Mouse (Mus musculus) embryonic facial prominence, embryonic 14.5 days (tissue): ENCODE results near the gene Slc22a14. TPM values are rescaled to one million over a fixed set of nuclear protein-coding genes. Genes with fewer than 3 reads are reported as not detected.

Experiments used
- ATAC-seq: fragments of 200-750 bp; cut with Nextera tagmentation; 2 replicates; pipeline ENCODE4 v1.8.0; 2017; ENCODE audit warnings: low read depth, moderate number of reproducible peaks, moderate TSS enrichment
- DNase-seq: peaks from one replicate; pipeline ENCODE4 v3.0.0-alpha.2; 2015; ENCODE audit warnings: low spot score
- H3K27ac ChIP-seq: fragments of 300-500 bp; sonication (generic); replicated peaks from 2 replicates; pipeline ENCODE4 v1.5.1; 2014; ENCODE audit warnings: low read depth, mild to moderate bottlenecking, low read length, moderate library complexity
- H3K27me3 ChIP-seq: fragments of 300-500 bp; sonication (generic); replicated peaks from 2 replicates; pipeline ENCODE4 v1.6.1; 2014; ENCODE audit warnings: low read length; ENCODE audit not compliant: control insufficient read depth, insufficient read depth
- H3K36me3 ChIP-seq: fragments of 300-500 bp; sonication (generic); 2 replicates; pipeline ENCODE4 v1.6.1; 2014; ENCODE audit warnings: low read length, mixed read lengths; ENCODE audit not compliant: control insufficient read depth, insufficient read depth
- H3K4me1 ChIP-seq: fragments of 300-500 bp; sonication (generic); 2 replicates; pipeline ENCODE4 v1.6.1; 2014; ENCODE audit warnings: antibody characterized with exemption, low read length; ENCODE audit not compliant: control insufficient read depth, insufficient read depth
- H3K4me2 ChIP-seq: fragments of 300-500 bp; sonication (generic); 2 replicates; pipeline ENCODE4 v1.6.1; 2014; ENCODE audit warnings: low read depth, mild to moderate bottlenecking, low read length, moderate library complexity, mixed read lengths
- H3K4me3 ChIP-seq: fragments of 300-500 bp; sonication (generic); 2 replicates; pipeline ENCODE4 v1.5.1; 2014; ENCODE audit warnings: low read depth, mild to moderate bottlenecking, low read length
- H3K9ac ChIP-seq: fragments of 300-500 bp; sonication (generic); 2 replicates; pipeline ENCODE4 v1.6.1; 2014; ENCODE audit warnings: low read depth, mild to moderate bottlenecking, low read length, moderate library complexity, mixed read lengths
- H3K9me3 ChIP-seq: fragments of 300-500 bp; sonication (generic); 2 replicates; pipeline ENCODE4 v1.6.1; 2016; ENCODE audit warnings: low read length; ENCODE audit not compliant: control insufficient read depth
- WGBS: fragments of 180-500 bp; shearing (Covaris S2); extraction: QIAGEN DNeasy Blood & Tissue Kit; methylation state at CpG from one replicate; pipeline ENCODE4 v1.1.7; 2014; 5-methylcytosine and 5-hydroxymethylcytosine counted together
- polyA plus RNA-seq: library from polyadenylated mRNA; unstranded; fragments of >200 nt; fragmentation: Nextera tagmentation; extraction: Ambion mirVana; gene quantifications from 2 replicates; pipeline ENCODE4 v1.2.1, GENCODE M21; 2014

The Slc22a14 gene
- polyA plus RNA-seq, 1 experiment from 2014 or later: not detected

DNA sequence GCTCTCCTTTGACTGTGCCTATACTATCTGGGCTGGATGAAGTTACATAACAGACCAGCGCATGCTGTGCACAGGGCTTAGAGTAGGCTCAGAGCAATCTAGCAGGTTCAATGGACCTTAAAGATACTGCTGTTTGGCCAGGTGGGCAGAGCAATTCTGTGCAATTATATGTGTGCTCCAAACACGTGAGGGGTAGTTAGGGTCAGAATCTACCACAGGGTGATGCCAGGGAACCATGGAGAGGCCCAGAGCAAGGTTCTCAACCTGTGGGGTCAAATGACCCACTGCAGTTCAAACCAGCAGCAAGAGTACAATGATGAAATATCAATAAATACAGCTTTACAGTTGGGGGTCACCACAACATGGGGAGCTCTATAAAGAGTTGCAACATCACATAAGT lies 158.7 kb downstream of the Slc22a14 start:
- Histone ChIP-seq H3K27me3 (no peaks in the 10 kb centered on the region), H3K4me2 (no peak overlapping the region), H3K9me3 (0 out of 2 replicates have a peak, but pooled peaks cover 7% of the 10 kb centered on the region), H3K4me1 (no peaks in the 10 kb centered on the region), H3K4me3 (no peak overlapping the region), H3K27ac (no peak overlapping the region), H3K9ac (no peak overlapping the region), H3K36me3 (no peaks in the 10 kb centered on the region)
- ATAC-seq (no peak), DNase-seq (no peak)
- 88% methylated on average over 2 of the region's 2 CpGs for WGBS

- no peaks in the 10 kb centered on the region for H3K27me3 ChIP-seq
- no peak for DNase-seq
- no peak overlapping the region for H3K4me2 ChIP-seq
- no peak overlapping the region for H3K27ac ChIP-seq
- H3K4me3 ChIP-seq: no peak overlapping the region
- 0 out of 2 replicates have a peak, but pooled peaks cover 7% of the 10 kb centered on the region for H3K9me3 ChIP-seq
- ATAC-seq: no peak
- no peak overlapping the region for H3K9ac ChIP-seq
- no peaks in the 10 kb centered on the region for H3K36me3 ChIP-seq
- no peaks in the 10 kb centered on the region for H3K4me1 ChIP-seq
- WGBS: 88% methylated on average over 5 of the region's 5 CpGs
These were observed 159.6 kb downstream of the Slc22a14 start for GRCm38 (mm10) chr9:119205756-119206155.

- H3K4me3 ChIP-seq: no peak overlapping the region
- H3K9me3 ChIP-seq: 0 out of 2 replicates have a peak, but pooled peaks cover 7% of the 10 kb centered on the region
- ATAC-seq (no peak), DNase-seq (no peak)
- 93% methylated on average over 9 of the region's 9 CpGs for whole genome bisulfite sequencing
- H3K27ac ChIP-seq: no peak overlapping the region
- no peak overlapping the region for H3K4me2 ChIP-seq
- H3K4me1 ChIP-seq: no peaks in the 10 kb centered on the region
- H3K36me3 ChIP-seq: no peaks in the 10 kb centered on the region
- H3K9ac ChIP-seq: no peak overlapping the region
- no peaks in the 10 kb centered on the region for H3K27me3 ChIP-seq
These were observed 161.7 kb downstream of the Slc22a14 start for GRCm38 (mm10) chr9:119203617-119204016.

- H3K4me2 ChIP-seq: no peak overlapping the region
- ATAC-seq (no peak), DNase-seq (no peak)
- H3K4me3 ChIP-seq: no peak overlapping the region
- H3K36me3 ChIP-seq: no peaks in the 10 kb centered on the region
- no peak overlapping the region for H3K9ac ChIP-seq
- H3K9me3 ChIP-seq: 0 out of 2 replicates have a peak, but pooled peaks cover 7% of the 10 kb centered on the region
- no peaks in the 10 kb centered on the region for H3K27me3 ChIP-seq
- H3K27ac ChIP-seq: no peak overlapping the region
- WGBS: 83% methylated on average over 5 of the region's 5 CpGs
- H3K4me1 ChIP-seq: no peaks in the 10 kb centered on the region
These were observed 163.7 kb downstream of the Slc22a14 start for GRCm38 (mm10) chr9:119201653-119202052.

DNA sequence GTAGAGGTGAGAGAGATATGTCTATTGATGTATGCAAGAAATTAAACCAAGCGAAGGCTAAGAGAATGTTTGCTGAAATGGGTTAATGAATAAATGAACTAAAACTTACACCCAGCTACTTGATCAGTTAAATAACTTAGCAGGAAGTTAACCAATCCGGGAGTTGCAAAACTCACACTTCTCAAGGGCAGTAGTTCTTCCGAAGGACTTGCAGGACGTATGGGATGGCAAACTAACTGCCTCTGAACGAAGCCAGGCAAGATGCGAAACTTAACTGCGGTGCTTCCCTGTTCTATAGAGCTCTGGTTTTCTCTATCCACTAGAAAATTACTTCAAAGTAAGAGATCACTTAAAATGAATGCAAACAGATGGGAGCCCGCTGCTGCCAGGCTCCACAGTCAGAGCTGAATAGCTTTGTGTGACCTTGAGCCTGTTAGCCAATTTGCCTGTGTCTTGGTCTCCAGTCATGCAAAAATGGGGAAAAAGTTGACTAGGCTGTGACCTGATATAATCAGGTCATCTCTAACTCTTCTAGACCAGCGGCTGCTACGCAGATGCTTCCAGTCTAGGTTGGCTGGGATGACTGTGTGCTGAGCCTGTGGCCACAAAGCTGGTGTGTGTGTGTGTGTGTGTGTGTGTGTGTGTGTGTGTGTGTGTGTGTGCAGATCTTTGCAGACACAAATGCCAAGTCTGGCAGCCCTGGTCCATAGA lies 166.0 kb downstream of the Slc22a14 start:
- H3K27ac ChIP-seq: no peak overlapping the region
- no peak overlapping the region for H3K4me3 ChIP-seq
- 65% methylated on average over 10 of the region's 10 CpGs for WGBS
- no peaks in the 10 kb centered on the region for H3K4me1 ChIP-seq
- 0 out of 2 replicates have a peak, but pooled peaks cover 2% of the 10 kb centered on the region for H3K9me3 ChIP-seq
- H3K27me3 ChIP-seq: no peaks in the 10 kb centered on the region
- no peak overlapping the region for H3K9ac ChIP-seq
- DNase-seq: no peak
- no peak for ATAC-seq
- H3K36me3 ChIP-seq: no peaks in the 10 kb centered on the region
- no peak overlapping the region for H3K4me2 ChIP-seq

- no peaks in the 10 kb centered on the region for H3K36me3 ChIP-seq
These were observed 173.0 kb downstream of the Slc22a14 start for GRCm38 (mm10) chr9:119192202-119192990.

GRCm38 (mm10) chr9:119181241-119181728 lies 184.1 kb downstream of the Slc22a14 start:
- WGBS: 31% methylated on average over 3 of the region's 3 CpGs
- ATAC-seq (no peak), DNase-seq (peak; percentile 66)
- Histone ChIP-seq H3K9ac (no peak overlapping the region), H3K9me3 (no peaks in the 10 kb centered on the region), H3K27me3 (no peaks in the 10 kb centered on the region), H3K36me3 (no peaks in the 10 kb centered on the region), H3K4me2 (no peak overlapping the region), H3K4me3 (no peak overlapping the region), H3K27ac (no peak overlapping the region), H3K4me1 (peaks cover 5% of the 10 kb centered on the region; the same call in 1 of the 2 replicates)

More at GRCm38 (mm10) chr9:119192202-119192990, 173.0 kb downstream of the Slc22a14 start:
- H3K4me2 ChIP-seq: no peak overlapping the region
- no peaks in the 10 kb centered on the region for H3K27me3 ChIP-seq
- no peak overlapping the region for H3K9ac ChIP-seq
- peak; percentile 36 for DNase-seq
- no peaks in the 10 kb centered on the region for H3K4me1 ChIP-seq
- peak; percentile 44; the same call in 1 of the 2 replicates for ATAC-seq
- no peak overlapping the region for H3K4me3 ChIP-seq
- no peaks in the 10 kb centered on the region for H3K9me3 ChIP-seq
- 31% methylated on average over 11 of the region's 11 CpGs for WGBS
- H3K27ac ChIP-seq: no peak overlapping the region

DNA sequence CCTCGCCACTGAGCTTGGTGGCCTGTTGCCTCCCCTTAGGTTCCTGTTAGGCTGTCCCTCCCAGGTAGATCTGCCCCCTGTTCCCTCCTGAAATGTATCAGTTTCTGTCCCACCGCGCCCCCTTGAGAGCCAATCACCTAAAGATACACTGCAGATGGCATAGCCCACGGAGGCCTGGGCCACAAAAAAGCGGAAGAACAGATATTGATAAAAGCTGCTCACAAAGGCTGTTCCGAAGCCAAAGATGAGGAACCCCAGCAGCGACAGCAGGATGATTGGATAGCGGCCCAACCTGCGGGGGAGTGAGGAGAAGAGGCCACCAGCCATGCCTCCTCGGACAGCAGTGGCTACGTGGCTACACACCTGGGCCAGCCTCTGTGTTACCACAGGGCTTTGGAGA lies 186.1 kb downstream of the Slc22a14 start:
- ATAC-seq (no peak), DNase-seq (no peak)
- Histone ChIP-seq H3K4me1 (peaks cover 5% of the 10 kb centered on the region; the same call in 1 of the 2 replicates), H3K4me2 (no peak overlapping the region), H3K27me3 (no peaks in the 10 kb centered on the region), H3K4me3 (no peak overlapping the region), H3K9me3 (no peaks in the 10 kb centered on the region), H3K27ac (no peak overlapping the region), H3K36me3 (no peaks in the 10 kb centered on the region), H3K9ac (no peak overlapping the region)
- 88% methylated on average over 11 of the region's 11 CpGs for WGBS
